Mouse (Mus musculus) MEL (cell line): ENCODE results near the gene P4ha1. TPM values are rescaled to one million over a fixed set of nuclear protein-coding genes. Genes with fewer than 3 reads are reported as not detected.
A peak's percentile ranks its signal among the peaks of the same experiment; 100 is the strongest.

Experiments used
- DNase-seq: peaks from one replicate; pipeline ENCODE4 v3.0.0; 2011; ENCODE audit warnings: low read depth, low spot score
- H3K27ac ChIP-seq: 2 replicates; pipeline ENCODE4 v1.5.1; 2012; ENCODE audit warnings: low read depth, mild to moderate bottlenecking, control low read depth, low read length, moderate library complexity; ENCODE audit not compliant: control insufficient read depth
- H3K27me3 ChIP-seq, 2 experiments: fragments of 150-350 bp in 1 of 2; sonication (generic) in 1 of 2; 2 replicates each; pipeline ENCODE4 v1.6.1; 2012; ENCODE audit warnings: low read length in 2 of 2, mild to moderate bottlenecking in 2 of 2, improper control_type of control experiment in 1 of 2, moderate library complexity in 1 of 2; ENCODE audit not compliant: insufficient read depth in 2 of 2, control insufficient read depth in 1 of 2
- H3K36me3 ChIP-seq, 2 experiments: 2 replicates each; pipeline ENCODE4 v1.6.1; 2012 to 2014; ENCODE audit warnings: low read length in 2 of 2, improper control_type of control experiment in 1 of 2, inconsistent platforms in 1 of 2, mild to moderate bottlenecking in 1 of 2; ENCODE audit not compliant: insufficient read depth in 2 of 2, control insufficient read depth in 1 of 2
- H3K4me1 ChIP-seq, 2 experiments: fragments of 150-350 bp in 1 of 2; sonication (generic) in 1 of 2; 2 replicates each; pipeline ENCODE4 v1.6.1; 2012; ENCODE audit warnings: low read length in 2 of 2, improper control_type of control experiment in 1 of 2, mild to moderate bottlenecking in 1 of 2; ENCODE audit not compliant: insufficient read depth in 2 of 2, control insufficient read depth in 1 of 2
- H3K4me3 ChIP-seq, 2 experiments: fragments of 150-350 bp in 1 of 2; sonication (generic) in 1 of 2; 2 replicates each; pipeline ENCODE4 v1.5.1; 2012; ENCODE audit warnings: low read depth in 2 of 2, low read length in 2 of 2, mild to moderate bottlenecking in 2 of 2, moderate library complexity in 2 of 2, control low read depth in 1 of 2, improper control_type of control experiment in 1 of 2; ENCODE audit not compliant: control insufficient read depth in 1 of 2, insufficient read depth in 1 of 2
- H3K79me2 ChIP-seq: 2 replicates; pipeline ENCODE4 v1.6.1; 2012; ENCODE audit warnings: mild to moderate bottlenecking, low read length, moderate library complexity; ENCODE audit not compliant: control insufficient read depth, poor library complexity, insufficient read depth
- H3K9ac ChIP-seq: 2 replicates; pipeline ENCODE4 v1.6.1; 2012; ENCODE audit warnings: low read depth, mild to moderate bottlenecking, control low read depth, low read length, moderate library complexity; ENCODE audit not compliant: control insufficient read depth, poor library complexity, severe bottlenecking
- H3K9me3 ChIP-seq: fragments of 150-350 bp; sonication (generic); replicated peaks from 2 replicates; pipeline ENCODE4 v1.6.1; 2012; ENCODE audit warnings: mild to moderate bottlenecking, low read length, improper control_type of control experiment, moderate library complexity; ENCODE audit not compliant: insufficient read depth
- CHD1 ChIP-seq: IDR thresholded peaks from 2 replicates; pipeline ENCODE4 v1.6.1; 2012; ENCODE audit warnings: low read depth, mild to moderate bottlenecking, inconsistent platforms, low read length, improper control_type of control experiment
- CHD2 ChIP-seq: IDR thresholded peaks from 2 replicates; pipeline ENCODE4 v1.6.1; 2011; ENCODE audit warnings: low read length, improper control_type of control experiment
- CTCF ChIP-seq, 3 experiments: IDR thresholded peaks in 2 of 3; conservative IDR thresholded peaks in 1 of 3; 2 replicates each; pipeline ENCODE4 v1.5.1; 2011 to 2012; ENCODE audit warnings: low read length in 3 of 3, low read depth in 2 of 3, mild to moderate bottlenecking in 2 of 3, improper control_type of control experiment in 1 of 3, inconsistent platforms in 1 of 3, mixed read lengths in 1 of 3, moderate library complexity in 1 of 3; ENCODE audit not compliant: control insufficient read depth in 1 of 3, insufficient read depth in 1 of 3, poor library complexity in 1 of 3, severe bottlenecking in 1 of 3
- EP300 ChIP-seq, 2 experiments: IDR thresholded peaks; 2 replicates each; pipeline ENCODE4 v1.6.1; 2011; ENCODE audit warnings: improper control_type of control experiment in 2 of 2, low read length in 2 of 2, low read depth in 1 of 2, mild to moderate bottlenecking in 1 of 2
- ETS1 ChIP-seq: IDR thresholded peaks from 2 replicates; pipeline ENCODE4 v1.6.1; 2012; ENCODE audit warnings: low read depth, mild to moderate bottlenecking, inconsistent platforms, low read length, improper control_type of control experiment, moderate library complexity
- GATA1 ChIP-seq: IDR thresholded peaks from 2 replicates; pipeline ENCODE4 v1.6.1; 2011; ENCODE audit warnings: low read depth, low read length, improper control_type of control experiment
- MEF2A ChIP-seq: IDR thresholded peaks from 2 replicates; pipeline ENCODE4 v1.6.1; 2014; ENCODE audit warnings: low read depth, mild to moderate bottlenecking, inconsistent platforms, low read length, improper control_type of control experiment; ENCODE audit not compliant: poor library complexity, insufficient replicate concordance, severe bottlenecking; ENCODE audit errors: extremely low read depth
- MYC ChIP-seq: IDR thresholded peaks from 2 replicates; pipeline ENCODE4 v1.6.1; 2011; ENCODE audit warnings: low read depth, mild to moderate bottlenecking, low read length, improper control_type of control experiment, moderate library complexity
- NRF1 ChIP-seq: IDR thresholded peaks from 2 replicates; pipeline ENCODE4 v1.6.1; 2014; ENCODE audit warnings: low read depth, mild to moderate bottlenecking, inconsistent platforms, low read length, improper control_type of control experiment, moderate library complexity; ENCODE audit not compliant: poor library complexity, insufficient read depth, severe bottlenecking
- POLR2AphosphoS5 ChIP-seq: IDR thresholded peaks from 2 replicates; pipeline ENCODE4 v1.6.1; 2012; ENCODE audit warnings: low read depth, borderline replicate concordance, mild to moderate bottlenecking, inconsistent platforms, low read length, moderate library complexity, mixed read lengths
- RAD21 ChIP-seq: IDR thresholded peaks from 2 replicates; pipeline ENCODE4 v1.6.1; 2011; ENCODE audit warnings: mild to moderate bottlenecking, low read depth, low read length, improper control_type of control experiment
- SIN3A ChIP-seq: IDR thresholded peaks from 2 replicates; pipeline ENCODE4 v1.6.1; 2012; ENCODE audit warnings: low read length, improper control_type of control experiment, inconsistent platforms
- TAL1 ChIP-seq: IDR thresholded peaks from 2 replicates; pipeline ENCODE4 v1.6.1; 2012; ENCODE audit warnings: mild to moderate bottlenecking, inconsistent platforms, low read length, moderate library complexity, mixed read lengths
- ZC3H11A ChIP-seq: IDR thresholded peaks from 2 replicates; pipeline ENCODE4 v1.6.1; 2012; ENCODE audit warnings: low read depth, mild to moderate bottlenecking, inconsistent platforms, low read length, improper control_type of control experiment
- ZNF384 ChIP-seq: IDR thresholded peaks from 2 replicates; pipeline ENCODE4 v1.6.1; 2012; ENCODE audit warnings: low read depth, mild to moderate bottlenecking, inconsistent platforms, low read length, improper control_type of control experiment
- polyA plus RNA-seq, 2 experiments: library from polyadenylated mRNA; stranded (reverse) in 1 of 2; unstranded in 1 of 2; fragments of >175 nt in 1 of 2; fragments of >200 nt in 1 of 2; gene quantifications; 2 replicates each; pipeline versions ENCODE4 v1.2.1 to v1.2.4; 2012; ENCODE audit warnings: low replicate concordance in 2 of 2, low read depth in 1 of 2; ENCODE audit not compliant: insufficient read length in 2 of 2, insufficient read depth in 1 of 2, missing spikeins in 1 of 2
- total RNA-seq: library from RNA; depleted of rRNA; stranded (reverse); fragments of 300-350 nt; gene quantifications from 2 replicates; pipeline ENCODE4 v1.2.3, GENCODE M21; 2012

The P4ha1 gene
- total and polyA plus RNA-seq, 3 experiments, result 18.9 to 50.2 TPM; not detected in 1

GRCm38 (mm10) chr10:59363208-59363607 is 40.1 kb downstream of the P4ha1 start:
- Histone ChIP-seq H3K4me3 (no peak overlapping the region), H3K36me3 (peaks cover 0 to 24% of the 10 kb centered on the region in 2 experiments; a peak in 2 of 4 replicates), H3K27ac (no peak overlapping the region), H3K4me1 (no peaks in the 10 kb centered on the region), H3K27me3 (no peaks in the 10 kb centered on the region), H3K9ac (no peak overlapping the region), H3K9me3 (no peaks in the 10 kb centered on the region), H3K79me2 (no peaks in the 10 kb centered on the region)
- TF ChIP-seq CHD2 (no peak), EP300 (IDR thresholded peaks at IDR 0.05; ENCODE audit: low read depth in 1 of 2, low read length in 2 of 2) (peak in 1 of 2 experiments; percentile 27; a peak in 1 of 4 replicates)
- DNase-seq, result no peak

DNA sequence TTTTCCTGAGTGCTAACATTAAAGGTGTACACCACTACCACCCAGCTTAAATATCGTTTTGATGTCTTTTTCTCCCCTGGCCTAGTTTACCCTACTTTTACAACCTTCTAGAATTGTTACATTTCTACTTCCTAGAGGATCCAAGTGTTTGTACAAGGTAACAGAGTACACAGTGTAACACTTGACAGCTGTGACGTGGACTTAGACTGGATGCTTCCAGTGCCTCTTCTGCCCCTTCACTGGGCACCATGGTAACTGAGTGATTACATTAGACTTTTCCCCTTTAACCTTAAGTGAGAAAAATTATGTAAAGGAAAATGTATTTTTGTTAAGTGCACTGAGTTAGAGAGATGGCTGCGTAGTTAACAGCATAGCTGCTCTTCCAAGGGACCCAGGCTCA is 41.5 kb downstream of the P4ha1 start:
- H3K79me2 ChIP-seq, result no peaks in the 10 kb centered on the region
- no peaks in the 10 kb centered on the region for H3K9me3 ChIP-seq
- H3K36me3 ChIP-seq, result peaks cover 0 to 27% of the 10 kb centered on the region in 2 experiments; a peak in 2 of 4 replicates
- H3K27me3 ChIP-seq, result no peaks in the 10 kb centered on the region
- no peak for TF ChIP-seq MYC
- no peak for TF ChIP-seq ETS1
- no peak for TF ChIP-seq ZNF384
- TF ChIP-seq CTCF (IDR thresholded peaks at IDR 0.05 in 2 of 3, conservative IDR thresholded peaks at IDR 0.05 in 1 of 3; ENCODE audit: control insufficient read depth in 1 of 3, insufficient read depth in 1 of 3, low read depth in 2 of 3, low read length in 3 of 3, poor library complexity in 1 of 3, severe bottlenecking in 1 of 3), result no peak
- no peak for TF ChIP-seq GATA1
- no peak for TF ChIP-seq CHD1
- no peak for TF ChIP-seq TAL1
- TF ChIP-seq NRF1, result no peak
- TF ChIP-seq ZC3H11A, result no peak
- TF ChIP-seq POLR2AphosphoS5, result no peak
- no peak for TF ChIP-seq MEF2A
- H3K27ac ChIP-seq, result no peak overlapping the region
- H3K4me3 ChIP-seq, result no peak overlapping the region
- no peak for DNase-seq
- no peak overlapping the region for H3K9ac ChIP-seq
- no peaks in the 10 kb centered on the region for H3K4me1 ChIP-seq

DNA sequence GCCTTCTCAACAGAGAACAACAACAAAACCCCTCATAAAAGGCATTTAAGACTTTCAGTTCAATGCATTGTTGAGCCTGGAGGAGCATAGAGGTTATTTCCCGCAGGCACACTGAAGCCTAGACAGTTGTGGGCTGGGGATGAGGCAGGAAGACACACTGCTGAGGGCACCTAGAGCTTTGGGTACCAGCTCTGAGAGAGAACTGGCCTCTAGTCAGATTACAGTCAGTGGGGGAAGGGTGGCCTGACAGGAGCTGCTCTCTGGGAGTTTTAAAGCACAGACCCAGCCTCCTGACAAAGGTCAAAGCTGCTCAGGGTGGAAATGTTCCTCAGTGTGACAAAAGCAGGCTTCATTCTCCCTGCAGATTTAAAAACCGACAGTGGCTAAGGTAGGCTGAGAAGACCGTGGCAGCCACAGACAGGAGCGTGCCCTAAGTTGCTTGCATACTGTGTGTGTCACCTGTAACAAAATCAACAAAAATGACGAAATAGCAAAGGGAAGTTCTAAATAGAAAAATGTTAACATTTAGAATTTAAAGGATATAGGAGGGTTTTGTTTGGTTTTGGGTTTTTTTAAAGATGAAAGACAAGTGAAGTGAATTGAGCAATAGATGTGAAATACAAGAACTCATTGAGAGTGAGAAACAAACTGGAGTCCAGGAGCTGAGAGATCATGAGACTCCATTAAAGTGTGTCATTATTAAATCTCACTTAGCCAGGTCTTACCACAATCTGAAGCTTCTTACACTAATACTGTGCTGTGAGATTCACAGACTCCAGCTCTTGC is 42.9 kb downstream of the P4ha1 start:
- no peaks in the 10 kb centered on the region for H3K4me1 ChIP-seq
- no peaks in the 10 kb centered on the region for H3K79me2 ChIP-seq
- TF ChIP-seq CHD1, result no peak
- no peak for TF ChIP-seq SIN3A
- no peak for TF ChIP-seq RAD21
- H3K9me3 ChIP-seq, result no peaks in the 10 kb centered on the region
- H3K4me3 ChIP-seq, result no peak overlapping the region
- H3K36me3 ChIP-seq, result peaks cover 0 to 35% of the 10 kb centered on the region in 2 experiments; a peak in 2 of 4 replicates
- no peak overlapping the region for H3K27ac ChIP-seq
- no peak overlapping the region for H3K9ac ChIP-seq
- no peak for DNase-seq
- no peaks in the 10 kb centered on the region for H3K27me3 ChIP-seq
